Mouse (Mus musculus): ENCODE results near the gene Gnaq.

GRCm38 (mm10) chr19:16170724-16171123, 38.1 kb downstream of the Gnaq start:
- TF ChIP-seq GATA1 (IDR thresholded peaks at IDR 0.05; ENCODE audit: low read length) (no peak), TAL1 (IDR thresholded peaks at IDR 0.05; ENCODE audit: low read length) (no peak)

Data from erythroblast, embryonic 14.5 days (primary cell).